Mouse (Mus musculus): Measurements from ENCODE around the gene Tmem198. TPM values are rescaled to one million over a fixed set of nuclear protein-coding genes. Genes with fewer than 3 reads are reported as not detected.

Gene Tmem198
- polyA plus RNA-seq, 1 experiment from 2014 or later: 34.0 TPM

DNA sequence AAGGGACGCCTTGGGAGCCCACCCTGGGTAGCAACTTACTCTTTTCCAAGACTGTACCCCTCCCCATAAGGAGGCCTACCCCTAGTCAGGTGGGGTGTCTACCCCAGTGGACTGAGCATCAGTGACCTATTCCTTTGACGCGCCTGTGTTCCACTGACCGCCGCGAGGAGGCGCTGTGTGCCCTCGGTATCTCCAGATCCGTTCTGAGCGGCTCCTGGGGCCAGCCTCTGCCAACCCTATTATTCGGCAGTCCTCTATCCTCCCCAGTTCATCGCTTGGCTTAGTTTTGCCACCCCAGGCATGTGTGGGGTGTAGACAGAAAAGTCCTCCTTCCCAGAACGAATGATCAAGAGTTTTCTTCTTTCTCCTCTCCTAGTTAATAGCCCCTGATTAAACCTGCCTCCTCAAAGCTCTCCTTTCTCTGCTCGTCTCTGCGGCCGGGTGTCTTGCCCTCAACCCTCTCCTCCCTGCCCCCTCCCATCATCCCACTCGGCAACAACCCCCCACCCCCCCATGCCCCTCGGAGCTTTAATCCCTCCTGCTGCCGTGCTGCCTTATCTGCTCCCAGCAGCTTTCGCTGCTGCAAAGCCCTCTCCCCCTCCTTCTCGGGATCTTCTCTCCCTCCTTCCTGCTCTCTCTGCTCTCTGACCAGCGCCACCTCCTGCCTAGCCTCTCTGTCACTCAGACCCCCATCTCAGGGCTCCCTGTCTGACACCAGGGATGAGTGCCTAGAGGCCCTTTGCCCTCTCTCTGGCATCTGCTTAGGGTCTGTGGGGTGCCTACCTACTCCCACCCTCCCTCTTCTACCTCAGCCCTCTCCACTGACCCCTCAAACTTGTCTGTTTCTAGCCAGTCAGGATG lies 33.4 kb upstream of the Tmem198 start:
- Histone ChIP-seq H3K4me2 (peak overlapping the region; percentile 46), H3K4me1 (peaks cover 91% of the 10 kb centered on the region), H3K9me3 (replicated peaks) (no peaks in the 10 kb centered on the region), H3K27me3 (peaks cover 63% of the 10 kb centered on the region), H3K4me3 (no peak overlapping the region; the same call in 1 of the 2 replicates), H3K27ac (peak overlapping the region; percentile 32), H3K36me3 (ENCODE audit: poor library complexity, severe bottlenecking) (0 out of 2 replicates have a peak, but pooled peaks cover 6% of the 10 kb centered on the region), H3K9ac (no peak overlapping the region)
- ATAC-seq: peak; percentile 14
- 1% methylated on average over 22 of the region's 22 CpGs for whole genome bisulfite sequencing

DNA sequence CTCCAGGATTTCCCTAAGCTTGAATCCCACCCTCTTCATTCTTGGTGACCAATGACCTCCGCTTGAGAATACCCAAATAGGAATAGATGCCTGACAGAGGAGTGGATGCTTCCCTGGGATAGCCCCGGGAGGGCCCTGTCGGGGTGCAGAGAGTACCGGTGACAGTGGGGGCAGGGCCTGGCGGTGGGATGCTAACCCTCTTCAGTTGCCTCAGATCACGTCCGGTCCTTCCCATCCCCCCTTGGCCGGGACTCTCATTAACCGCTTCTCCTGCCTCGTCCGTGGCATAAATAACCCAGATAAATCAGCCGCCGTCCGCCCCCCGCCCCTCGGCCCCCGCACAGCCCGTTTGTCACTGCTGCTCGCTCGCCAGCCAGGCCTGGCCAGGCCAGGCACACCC lies 32.7 kb upstream of the Tmem198 start:
- no peak overlapping the region for H3K9ac ChIP-seq

DNA sequence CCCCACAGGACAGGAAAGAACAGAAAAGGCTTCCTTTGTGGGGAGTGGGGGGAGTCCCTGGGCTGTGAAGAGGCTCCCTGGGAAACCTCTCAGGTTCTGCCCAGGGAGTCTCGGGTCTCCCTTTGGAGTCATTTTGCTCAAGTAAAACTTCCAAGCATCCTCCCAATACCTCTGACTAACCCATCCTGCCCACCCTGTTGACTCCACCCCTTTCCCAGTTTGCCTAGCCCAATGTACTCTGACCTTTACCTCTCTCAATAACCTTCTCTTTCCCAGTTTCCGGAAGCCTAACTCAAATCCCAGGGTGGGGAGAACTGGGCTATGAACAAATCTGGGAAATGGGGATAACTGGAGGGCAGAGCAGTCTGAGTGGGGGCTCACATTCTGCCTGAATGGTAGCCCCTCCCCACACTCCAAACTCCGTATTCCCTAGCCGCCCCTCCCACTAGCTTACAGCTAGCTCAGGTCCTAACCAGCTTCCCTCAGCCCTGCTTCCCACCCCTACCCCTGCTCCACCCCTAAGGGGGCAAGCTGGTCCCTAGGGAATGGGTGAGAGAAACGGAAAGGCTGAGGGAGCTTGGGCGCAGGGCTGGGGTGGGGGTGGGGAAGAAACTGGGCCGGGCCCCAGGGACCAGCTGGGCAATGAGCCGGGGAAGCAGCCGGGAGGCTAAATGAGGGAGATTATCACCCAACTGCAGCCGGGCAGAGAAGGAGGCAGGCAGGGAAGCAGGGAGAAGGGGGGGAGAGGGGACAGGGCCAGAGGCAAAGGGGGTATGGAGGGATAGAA lies 31.9 kb upstream of the Tmem198 start:
- 0 out of 2 replicates have a peak overlapping the region, but pooled peaks have one; percentile 23 for H3K9ac ChIP-seq

More for the DNA sequence above, 32.7 kb upstream of the Tmem198 start:
- Histone ChIP-seq H3K4me1 (peaks cover 91% of the 10 kb centered on the region), H3K27me3 (peaks cover 70% of the 10 kb centered on the region), H3K27ac (peak overlapping the region; percentile 32; the same call in 1 of the 2 replicates), H3K9me3 (replicated peaks) (no peaks in the 10 kb centered on the region), H3K4me3 (no peak overlapping the region), H3K4me2 (peak overlapping the region; percentile 46), H3K36me3 (ENCODE audit: poor library complexity, severe bottlenecking) (0 out of 2 replicates have a peak, but pooled peaks cover 6% of the 10 kb centered on the region)
- WGBS: 4% methylated on average over 20 of the region's 20 CpGs
- no peak for ATAC-seq

GRCm38 (mm10) chr1:75448052-75448431 lies 31.3 kb upstream of the Tmem198 start:
- H3K4me3 ChIP-seq: no peak overlapping the region
- H3K4me1 ChIP-seq: peaks cover 80% of the 10 kb centered on the region
- no peak for ATAC-seq
- H3K4me2 ChIP-seq: peak overlapping the region; percentile 41
- H3K36me3 ChIP-seq (ENCODE audit: poor library complexity, severe bottlenecking): no peaks in the 10 kb centered on the region
- H3K27me3 ChIP-seq: peaks cover 84% of the 10 kb centered on the region
- under 1% methylated on average over 7 of the region's 7 CpGs for WGBS
- peak overlapping the region; percentile 44; the same call in 1 of the 2 replicates for H3K27ac ChIP-seq
- 0 out of 2 replicates have a peak overlapping the region, but pooled peaks have one; percentile 30 for H3K9ac ChIP-seq
- H3K9me3 ChIP-seq (replicated peaks): no peaks in the 10 kb centered on the region

More for the DNA sequence above, 31.9 kb upstream of the Tmem198 start:
- ATAC-seq: peak; percentile 17; the same call in 1 of the 2 replicates
- H3K36me3 ChIP-seq (ENCODE audit: poor library complexity, severe bottlenecking): no peaks in the 10 kb centered on the region
- peaks cover 86% of the 10 kb centered on the region for H3K4me1 ChIP-seq
- no peak overlapping the region for H3K4me3 ChIP-seq
- WGBS: 7% methylated on average over 10 of the region's 10 CpGs
- no peaks in the 10 kb centered on the region for H3K9me3 ChIP-seq (replicated peaks)
- peak overlapping the region; percentile 46 for H3K4me2 ChIP-seq
- H3K27ac ChIP-seq: peak overlapping the region; percentile 44; the same call in 1 of the 2 replicates
- H3K27me3 ChIP-seq: peaks cover 78% of the 10 kb centered on the region

GRCm38 (mm10) chr1:75448937-75449336 lies 30.4 kb upstream of the Tmem198 start:
- H3K27ac ChIP-seq: no peak overlapping the region
- peaks cover 71% of the 10 kb centered on the region for H3K4me1 ChIP-seq
- no peaks in the 10 kb centered on the region for H3K9me3 ChIP-seq (replicated peaks)
- H3K4me2 ChIP-seq: peak overlapping the region; percentile 22; the same call in 1 of the 2 replicates
- peaks cover 93% of the 10 kb centered on the region for H3K27me3 ChIP-seq
- WGBS: 2% methylated on average over 11 of the region's 14 CpGs
- 0 out of 2 replicates have a peak overlapping the region, but pooled peaks have one; percentile 1 for H3K4me3 ChIP-seq
- no peaks in the 10 kb centered on the region for H3K36me3 ChIP-seq (ENCODE audit: poor library complexity, severe bottlenecking)
- ATAC-seq: no peak
- H3K9ac ChIP-seq: no peak overlapping the region; the same call in 1 of the 2 replicates

- peaks cover 69% of the 10 kb centered on the region for H3K4me1 ChIP-seq
- peaks cover 93% of the 10 kb centered on the region for H3K27me3 ChIP-seq
These were observed 29.8 kb upstream of the Tmem198 start for GRCm38 (mm10) chr1:75449377-75450135.

GRCm38 (mm10) chr1:75450314-75451005 lies 28.9 kb upstream of the Tmem198 start, which contains the start of gene Asic4:
Gene Asic4, plus strand, starts transcription at chr1:75450436.
- Histone ChIP-seq H3K4me2 (peak within 1 kb of the TSS; percentile 64), H3K27me3 (peaks cover 91% of the 10 kb centered on the region), H3K4me1 (peaks cover 63% of the 10 kb centered on the region), H3K36me3 (ENCODE audit: poor library complexity, severe bottlenecking) (no peaks in the 10 kb centered on the region), H3K9ac (peak within 1 kb of the TSS; percentile 58), H3K4me3 (peak within 1 kb of the TSS; percentile 34), H3K27ac (no peak within 1 kb of the TSS), H3K9me3 (replicated peaks) (no peaks in the 10 kb centered on the region)
- WGBS: 3% methylated on average over 35 of the region's 35 CpGs
- 0 out of 2 replicates have a peak, but pooled peaks have one; percentile 9 for ATAC-seq

More at GRCm38 (mm10) chr1:75449377-75450135, 29.8 kb upstream of the Tmem198 start:
- 0 out of 2 replicates have a peak overlapping the region, but pooled peaks have one; percentile 22 for H3K9ac ChIP-seq
- peak overlapping the region; percentile 64 for H3K4me2 ChIP-seq
- H3K9me3 ChIP-seq (replicated peaks): no peaks in the 10 kb centered on the region
- WGBS: 5% methylated on average over 8 of the region's 8 CpGs
- no peaks in the 10 kb centered on the region for H3K36me3 ChIP-seq (ENCODE audit: poor library complexity, severe bottlenecking)
- no peak for ATAC-seq
- no peak overlapping the region for H3K27ac ChIP-seq
- H3K4me3 ChIP-seq: peak overlapping the region; percentile 34

GRCm38 (mm10) chr1:75451900-75452299 lies 27.4 kb upstream of the Tmem198 start:
- no peak overlapping the region for H3K4me3 ChIP-seq

GRCm38 (mm10) chr1:75455433-75455832 lies 23.9 kb upstream of the Tmem198 start:
- H3K4me3 ChIP-seq: no peak overlapping the region
- no peaks in the 10 kb centered on the region for H3K36me3 ChIP-seq (ENCODE audit: poor library complexity, severe bottlenecking)
- peaks cover 55% of the 10 kb centered on the region for H3K4me1 ChIP-seq
- peaks cover 78% of the 10 kb centered on the region for H3K27me3 ChIP-seq
- no peak overlapping the region for H3K4me2 ChIP-seq
- no peak overlapping the region for H3K9ac ChIP-seq
- no peaks in the 10 kb centered on the region for H3K9me3 ChIP-seq (replicated peaks)
- no peak overlapping the region for H3K27ac ChIP-seq
- WGBS: 73% methylated on average over 3 of the region's 3 CpGs
- ATAC-seq: no peak

More at GRCm38 (mm10) chr1:75451900-75452299, 27.4 kb upstream of the Tmem198 start:
- no peaks in the 10 kb centered on the region for H3K9me3 ChIP-seq (replicated peaks)
- H3K27ac ChIP-seq: no peak overlapping the region
- 64% methylated on average over 5 of the region's 5 CpGs for WGBS
- peaks cover 63% of the 10 kb centered on the region for H3K4me1 ChIP-seq
- no peak overlapping the region for H3K9ac ChIP-seq
- no peak overlapping the region for H3K4me2 ChIP-seq
- no peak for ATAC-seq
- peaks cover 84% of the 10 kb centered on the region for H3K27me3 ChIP-seq
- H3K36me3 ChIP-seq (ENCODE audit: poor library complexity, severe bottlenecking): no peaks in the 10 kb centered on the region

- no peak overlapping the region for H3K4me3 ChIP-seq
- no peaks in the 10 kb centered on the region for H3K36me3 ChIP-seq (ENCODE audit: poor library complexity, severe bottlenecking)
- WGBS: 16% methylated on average over 5 of the region's 5 CpGs
- no peak overlapping the region for H3K9ac ChIP-seq
- no peaks in the 10 kb centered on the region for H3K9me3 ChIP-seq (replicated peaks)
- peaks cover 73% of the 10 kb centered on the region for H3K27me3 ChIP-seq
- peaks cover 50% of the 10 kb centered on the region for H3K4me1 ChIP-seq
- peak; percentile 31; the same call in 1 of the 2 replicates for ATAC-seq
- no peak overlapping the region for H3K4me2 ChIP-seq
- no peak overlapping the region for H3K27ac ChIP-seq
These were observed 23.4 kb upstream of the Tmem198 start for GRCm38 (mm10) chr1:75455948-75456347.

Data from forebrain, embryonic 13.5 days (tissue).